Mouse (Mus musculus) lung, postnatal 0 days (tissue): ENCODE data around the gene 3110082I17Rik. TPM values are rescaled to one million over a fixed set of nuclear protein-coding genes. Genes with fewer than 3 reads are reported as not detected.

ENCODE experiments used
- ATAC-seq: fragments of 200-750 bp; cut with Nextera tagmentation; 2 replicates; pipeline ENCODE4 v1.8.0; 2017; ENCODE audit warnings: moderate library complexity
- DNase-seq: peaks from one replicate; pipeline ENCODE4 v3.0.0-alpha.2; 2016; ENCODE audit warnings: low spot score
- H3K27ac ChIP-seq: fragments of 300-500 bp; sonication (generic); 2 replicates; pipeline ENCODE4 v1.5.1; 2014; ENCODE audit warnings: antibody characterized with exemption, mild to moderate bottlenecking, low read length, mixed read lengths
- H3K27me3 ChIP-seq: fragments of 300-500 bp; sonication (generic); replicated peaks from 2 replicates; pipeline ENCODE4 v1.6.1; 2014; ENCODE audit warnings: low read length, mixed read lengths; ENCODE audit not compliant: insufficient read depth
- H3K36me3 ChIP-seq: fragments of 300-500 bp; sonication (generic); 2 replicates; pipeline ENCODE4 v1.6.1; 2014; ENCODE audit warnings: low read length, mixed read lengths; ENCODE audit not compliant: insufficient read depth
- H3K4me1 ChIP-seq: fragments of 300-500 bp; sonication (generic); 2 replicates; pipeline ENCODE4 v1.6.1; 2014; ENCODE audit warnings: antibody characterized with exemption, low read depth, low read length, mixed read lengths; ENCODE audit not compliant: insufficient read depth
- H3K4me2 ChIP-seq: fragments of 300-500 bp; sonication (generic); replicated peaks from 2 replicates; pipeline ENCODE4 v1.6.1; 2014; ENCODE audit warnings: low read depth, mild to moderate bottlenecking, low read length, moderate library complexity, mixed read lengths
- H3K4me3 ChIP-seq: fragments of 300-500 bp; sonication (generic); 2 replicates; pipeline ENCODE4 v1.5.1; 2014; ENCODE audit warnings: low read depth, low read length
- H3K9ac ChIP-seq: fragments of 300-500 bp; sonication (generic); replicated peaks from 2 replicates; pipeline ENCODE4 v1.6.1; 2014; ENCODE audit warnings: low read depth, mild to moderate bottlenecking
- H3K9me3 ChIP-seq: fragments of 300-500 bp; sonication (generic); 2 replicates; pipeline ENCODE4 v1.6.1; 2016; ENCODE audit warnings: low read length, mixed read lengths
- CTCF ChIP-seq: IDR thresholded peaks from 2 replicates; pipeline ENCODE4 v1.5.1; 2016; ENCODE audit warnings: antibody characterized with exemption, mild to moderate bottlenecking
- EP300 ChIP-seq: IDR thresholded peaks from 2 replicates; pipeline ENCODE4 v1.6.1; 2016; ENCODE audit warnings: antibody characterized with exemption, mild to moderate bottlenecking, control low read depth
- WGBS: fragments of 180-500 bp; shearing (Covaris S2); extraction: QIAGEN DNeasy Blood & Tissue Kit; methylation state at CpG from one replicate; pipeline ENCODE4 v1.1.7; 2014; 5-methylcytosine and 5-hydroxymethylcytosine counted together
- polyA plus RNA-seq: library from polyadenylated mRNA; unstranded; fragments of >200 nt; fragmentation: Nextera tagmentation; extraction: Ambion mirVana; gene quantifications from 2 replicates; pipeline ENCODE4 v1.2.1, GENCODE M21; 2015

The 3110082I17Rik gene
- polyA plus RNA-seq, 1 experiment from 2014 or later = 16.1 TPM

- Histone ChIP-seq H3K9me3 (no peaks in the 10 kb centered on the region), H3K4me2 (no peak overlapping the region), H3K4me1 (0 out of 2 replicates have a peak, but pooled peaks cover 2% of the 10 kb centered on the region), H3K36me3 (no peaks in the 10 kb centered on the region), H3K4me3 (no peak overlapping the region), H3K27me3 (no peaks in the 10 kb centered on the region), H3K9ac (no peak overlapping the region), H3K27ac (no peak overlapping the region)
- ATAC-seq (no peak), DNase-seq (no peak)
- TF ChIP-seq CTCF (no peak), EP300 (no peak)
- WGBS = 64% methylated on average over 5 of the region's 5 CpGs
These were observed 19.9 kb downstream of the 3110082I17Rik start for GRCm38 (mm10) chr5:139440451-139440850.

GRCm38 (mm10) chr5:139438440-139438839 lies 21.9 kb downstream of the 3110082I17Rik start:
- Histone ChIP-seq H3K27me3 (no peaks in the 10 kb centered on the region), H3K27ac (no peak overlapping the region), H3K4me1 (0 out of 2 replicates have a peak, but pooled peaks cover 2% of the 10 kb centered on the region), H3K4me2 (no peak overlapping the region), H3K4me3 (no peak overlapping the region), H3K36me3 (no peaks in the 10 kb centered on the region), H3K9me3 (no peaks in the 10 kb centered on the region), H3K9ac (no peak overlapping the region)
- WGBS = 81% methylated on average over 12 of the region's 12 CpGs
- DNase-seq (no peak), ATAC-seq (no peak)
- TF ChIP-seq EP300 (no peak), CTCF (no peak)

GRCm38 (mm10) chr5:139437769-139438168 lies 22.6 kb downstream of the 3110082I17Rik start:
- TF ChIP-seq CTCF (no peak), EP300 (no peak)

GRCm38 (mm10) chr5:139434940-139435339 lies 25.4 kb downstream of the 3110082I17Rik start:
- H3K4me2 ChIP-seq = no peak overlapping the region
- 35% methylated on average over 8 of the region's 8 CpGs for WGBS
- no peak overlapping the region for H3K4me3 ChIP-seq
- ATAC-seq (peak; percentile 51), DNase-seq (peak; percentile 42)
- H3K9me3 ChIP-seq = no peaks in the 10 kb centered on the region
- no peak overlapping the region for H3K27ac ChIP-seq
- no peak for TF ChIP-seq CTCF
- no peak for TF ChIP-seq EP300
- H3K9ac ChIP-seq = no peak overlapping the region
- H3K4me1 ChIP-seq = no peaks in the 10 kb centered on the region
- no peaks in the 10 kb centered on the region for H3K27me3 ChIP-seq
- no peaks in the 10 kb centered on the region; the same call in 1 of the 2 replicates for H3K36me3 ChIP-seq

More at GRCm38 (mm10) chr5:139437769-139438168, 22.6 kb downstream of the 3110082I17Rik start:
- H3K27ac ChIP-seq = no peak overlapping the region
- no peaks in the 10 kb centered on the region for H3K27me3 ChIP-seq
- WGBS = 86% methylated on average over 4 of the region's 4 CpGs
- no peak overlapping the region for H3K4me3 ChIP-seq
- H3K9ac ChIP-seq = no peak overlapping the region
- ATAC-seq (no peak), DNase-seq (no peak)
- H3K9me3 ChIP-seq = no peaks in the 10 kb centered on the region
- H3K36me3 ChIP-seq = no peaks in the 10 kb centered on the region
- H3K4me2 ChIP-seq = no peak overlapping the region
- no peaks in the 10 kb centered on the region for H3K4me1 ChIP-seq

- Histone ChIP-seq H3K27ac (no peak overlapping the region), H3K4me3 (no peak overlapping the region), H3K9me3 (no peaks in the 10 kb centered on the region), H3K4me1 (no peaks in the 10 kb centered on the region; the same call in 1 of the 2 replicates), H3K36me3 (no peaks in the 10 kb centered on the region; the same call in 1 of the 2 replicates), H3K9ac (no peak overlapping the region), H3K27me3 (no peaks in the 10 kb centered on the region), H3K4me2 (no peak overlapping the region)
- DNase-seq (no peak), ATAC-seq (no peak)
- no peak for TF ChIP-seq CTCF
- TF ChIP-seq EP300 = no peak
- 79% methylated on average over 9 of the region's 9 CpGs for WGBS
These were observed 26.3 kb downstream of the 3110082I17Rik start for GRCm38 (mm10) chr5:139433842-139434568.

GRCm38 (mm10) chr5:139432747-139433508 lies 27.4 kb downstream of the 3110082I17Rik start:
- no peak overlapping the region for H3K4me3 ChIP-seq
- no peaks in the 10 kb centered on the region; the same call in 1 of the 2 replicates for H3K4me1 ChIP-seq
- no peaks in the 10 kb centered on the region for H3K27me3 ChIP-seq
- H3K4me2 ChIP-seq = no peak overlapping the region
- ATAC-seq = no peak
- H3K36me3 ChIP-seq = no peaks in the 10 kb centered on the region; the same call in 1 of the 2 replicates
- no peak for DNase-seq
- WGBS = 71% methylated on average over 7 of the region's 7 CpGs
- no peak overlapping the region for H3K9ac ChIP-seq
- H3K9me3 ChIP-seq = no peaks in the 10 kb centered on the region
- no peak overlapping the region for H3K27ac ChIP-seq
- TF ChIP-seq CTCF (no peak), EP300 (no peak)
